Mouse (Mus musculus) liver, embryonic 14.5 days (tissue): ENCODE results near the gene Bcl2l15.

Experiments used
- CTCF ChIP-seq: IDR thresholded peaks from 2 replicates; pipeline ENCODE4 v1.5.1; 2016; ENCODE audit warnings: antibody characterized with exemption, low read depth, control low read depth
- EP300 ChIP-seq: IDR thresholded peaks from 2 replicates; pipeline ENCODE4 v1.6.1; 2016; ENCODE audit warnings: antibody characterized with exemption, low read depth

DNA sequence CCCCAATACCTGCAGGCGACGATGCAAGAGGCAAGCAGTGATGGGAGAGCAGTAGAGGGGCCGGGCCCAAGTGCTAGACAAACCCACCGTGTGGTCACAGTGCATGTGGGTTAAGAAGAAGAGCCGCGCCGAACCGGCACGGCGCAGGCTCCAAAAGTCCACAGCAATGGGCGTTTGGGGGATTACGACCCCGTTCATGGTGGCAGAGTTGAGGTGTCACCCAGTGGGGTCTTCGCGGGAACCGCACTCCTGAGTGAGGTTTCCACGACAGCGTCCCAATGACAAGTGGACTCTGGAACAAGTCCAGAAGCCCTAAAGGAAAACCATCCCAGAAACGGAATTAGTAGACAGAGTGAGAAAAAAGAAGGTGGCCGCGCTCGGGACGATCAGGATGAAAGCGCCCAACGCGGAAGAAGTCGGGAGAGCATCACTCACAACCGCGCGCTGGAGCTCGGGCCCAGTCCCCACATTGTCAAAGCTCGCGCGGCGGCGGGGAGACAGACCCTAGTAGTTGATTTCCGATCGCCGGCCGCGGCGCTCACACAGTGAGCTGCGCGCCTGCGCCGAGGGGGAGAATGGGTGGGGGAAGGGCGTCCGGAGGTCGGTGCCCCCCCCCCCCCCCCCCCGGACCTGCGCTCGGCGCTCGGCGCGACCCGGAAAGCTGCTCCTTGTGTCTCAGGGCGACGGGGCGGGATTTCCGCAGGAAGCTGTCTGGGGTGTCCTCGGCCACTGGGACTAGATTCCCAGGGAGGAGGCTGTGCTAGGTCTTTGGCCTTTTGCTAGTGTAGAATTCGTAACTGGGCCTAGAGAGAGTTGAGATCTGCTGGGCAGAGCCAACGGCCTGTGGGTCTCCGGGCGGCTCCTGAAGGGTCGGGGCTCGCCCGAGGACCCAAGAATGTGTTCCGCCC is 23.3 kb upstream of the Bcl2l15 start, which contains the start of the genes Dclre1b, Ap4b1 and Gm43064:
- TF ChIP-seq EP300, result no peak; the same call in 1 of the 2 replicates
- no peak for TF ChIP-seq CTCF
